Mouse (Mus musculus) embryonic facial prominence, embryonic 10.5 days (tissue): ENCODE data around the gene Dab2ip. TPM values are rescaled to one million over a fixed set of nuclear protein-coding genes. Genes with fewer than 3 reads are reported as not detected.
A peak's percentile ranks its signal among the peaks of the same experiment; 100 is the strongest.

Experiments used
- DNase-seq: peaks from one replicate; pipeline ENCODE4 v3.0.0-alpha.2; 2017; ENCODE audit warnings: low spot score
- H3K27ac ChIP-seq: fragments of 300-500 bp; sonication (generic); replicated peaks from 2 replicates; pipeline ENCODE4 v1.5.1; 2016; ENCODE audit warnings: mild to moderate bottlenecking
- H3K27me3 ChIP-seq: fragments of 300-500 bp; sonication (generic); replicated peaks from 2 replicates; pipeline ENCODE4 v1.6.1; 2016; ENCODE audit warnings: low read depth, mild to moderate bottlenecking; ENCODE audit not compliant: poor library complexity, severe bottlenecking
- H3K36me3 ChIP-seq: fragments of 300-500 bp; sonication (generic); replicated peaks from 2 replicates; pipeline ENCODE4 v1.6.1; 2016; ENCODE audit warnings: mild to moderate bottlenecking, moderate library complexity
- H3K4me1 ChIP-seq: fragments of 300-500 bp; sonication (generic); 2 replicates; pipeline ENCODE4 v1.6.1; 2016
- H3K4me3 ChIP-seq: fragments of 300-500 bp; sonication (generic); 2 replicates; pipeline ENCODE4 v1.5.1; 2016; ENCODE audit warnings: mild to moderate bottlenecking, moderate library complexity
- H3K9me3 ChIP-seq: fragments of 300-500 bp; sonication (generic); 2 replicates; pipeline ENCODE4 v1.6.1; 2016; ENCODE audit warnings: mild to moderate bottlenecking
- WGBS: fragments of 180-500 bp; shearing (Covaris S2); methylation state at CpG from one replicate; pipeline ENCODE4 v1.1.7; 2016; 5-methylcytosine and 5-hydroxymethylcytosine counted together
- polyA plus RNA-seq: library from polyadenylated mRNA; unstranded; fragments of >200 nt; fragmentation: Nextera tagmentation; extraction: Ambion mirVana; gene quantifications from 2 replicates; pipeline ENCODE4 v1.2.1, GENCODE M21; 2016

Gene Dab2ip
- polyA plus RNA-seq, 1 experiment from 2014 or later: 34.7 TPM

- no peaks in the 10 kb centered on the region; the same call in 1 of the 2 replicates for H3K27me3 ChIP-seq
- 86% methylated on average over 2 of the region's 2 CpGs for WGBS
- peak overlapping the region; percentile 92 for H3K27ac ChIP-seq
- H3K9me3 ChIP-seq: no peaks in the 10 kb centered on the region
- H3K4me1 ChIP-seq: peaks cover 98% of the 10 kb centered on the region
- DNase-seq: no peak
- peaks cover 18% of the 10 kb centered on the region for H3K36me3 ChIP-seq
- peak overlapping the region; percentile 81; the same call in 1 of the 2 replicates for H3K4me3 ChIP-seq
These were observed 63.1 kb downstream of the Dab2ip start for GRCm38 (mm10) chr2:35621225-35621519.

GRCm38 (mm10) chr2:35621796-35622195 lies 63.7 kb downstream of the Dab2ip start:
- Histone ChIP-seq H3K4me1 (peaks cover 98% of the 10 kb centered on the region), H3K36me3 (peaks cover 24% of the 10 kb centered on the region), H3K9me3 (no peaks in the 10 kb centered on the region), H3K4me3 (peak overlapping the region; percentile 81), H3K27me3 (no peaks in the 10 kb centered on the region; the same call in 1 of the 2 replicates), H3K27ac (peak overlapping the region; percentile 92)
- under 1% methylated on average over 41 of the region's 41 CpGs for WGBS
- peak; percentile 92 for DNase-seq

GRCm38 (mm10) chr2:35622261-35623103 lies 64.4 kb downstream of the Dab2ip start:
- 2% methylated on average over 20 of the region's 20 CpGs for WGBS
- Histone ChIP-seq H3K36me3 (peaks cover 25% of the 10 kb centered on the region), H3K4me3 (peak overlapping the region; percentile 81), H3K9me3 (no peaks in the 10 kb centered on the region), H3K27me3 (no peaks in the 10 kb centered on the region; the same call in 1 of the 2 replicates), H3K27ac (peak overlapping the region; percentile 92), H3K4me1 (peaks cover 98% of the 10 kb centered on the region)
- peak; percentile 38 for DNase-seq

GRCm38 (mm10) chr2:35623104-35623377 lies 65.0 kb downstream of the Dab2ip start:
- Histone ChIP-seq H3K36me3 (peaks cover 25% of the 10 kb centered on the region), H3K4me1 (peaks cover 98% of the 10 kb centered on the region), H3K27ac (peak overlapping the region; percentile 92), H3K4me3 (peak overlapping the region; percentile 81), H3K9me3 (no peaks in the 10 kb centered on the region), H3K27me3 (no peaks in the 10 kb centered on the region; the same call in 1 of the 2 replicates)
- no peak for DNase-seq
- 30% methylated on average over 4 of the region's 4 CpGs for WGBS

GRCm38 (mm10) chr2:35623431-35624148 lies 65.5 kb downstream of the Dab2ip start:
- Histone ChIP-seq H3K4me1 (peaks cover 97% of the 10 kb centered on the region), H3K36me3 (peaks cover 25% of the 10 kb centered on the region), H3K27ac (peak overlapping the region; percentile 92), H3K9me3 (no peaks in the 10 kb centered on the region), H3K27me3 (no peaks in the 10 kb centered on the region; the same call in 1 of the 2 replicates), H3K4me3 (peak overlapping the region; percentile 81)
- DNase-seq: no peak
- 51% methylated on average over 12 of the region's 12 CpGs for WGBS

GRCm38 (mm10) chr2:35624380-35625006 lies 66.4 kb downstream of the Dab2ip start:
- WGBS: 73% methylated on average over 5 of the region's 5 CpGs
- Histone ChIP-seq H3K9me3 (no peaks in the 10 kb centered on the region), H3K4me1 (peaks cover 94% of the 10 kb centered on the region), H3K4me3 (peak overlapping the region; percentile 81; the same call in 1 of the 2 replicates), H3K36me3 (peaks cover 31% of the 10 kb centered on the region), H3K27ac (peak overlapping the region; percentile 92; the same call in 1 of the 2 replicates), H3K27me3 (no peaks in the 10 kb centered on the region; the same call in 1 of the 2 replicates)
- no peak for DNase-seq

- Histone ChIP-seq H3K4me1 (peaks cover 89% of the 10 kb centered on the region), H3K36me3 (peaks cover 36% of the 10 kb centered on the region)
- 90% methylated on average over 6 of the region's 6 CpGs for WGBS
These were observed 66.9 kb downstream of the Dab2ip start for GRCm38 (mm10) chr2:35625007-35625380.

GRCm38 (mm10) chr2:35625526-35625925 lies 67.5 kb downstream of the Dab2ip start:
- H3K4me1 ChIP-seq: peaks cover 83% of the 10 kb centered on the region
- H3K36me3 ChIP-seq: peaks cover 41% of the 10 kb centered on the region
- no peaks in the 10 kb centered on the region for H3K9me3 ChIP-seq
- 82% methylated on average over 6 of the region's 6 CpGs for WGBS
- DNase-seq: no peak
- H3K27me3 ChIP-seq: no peaks in the 10 kb centered on the region; the same call in 1 of the 2 replicates
- H3K27ac ChIP-seq: no peak overlapping the region
- H3K4me3 ChIP-seq: no peak overlapping the region

More at GRCm38 (mm10) chr2:35625007-35625380, 66.9 kb downstream of the Dab2ip start:
- no peak overlapping the region for H3K27ac ChIP-seq
- no peak for DNase-seq
- H3K27me3 ChIP-seq: no peaks in the 10 kb centered on the region; the same call in 1 of the 2 replicates
- no peaks in the 10 kb centered on the region for H3K9me3 ChIP-seq
- H3K4me3 ChIP-seq: no peak overlapping the region

- Histone ChIP-seq H3K9me3 (no peaks in the 10 kb centered on the region), H3K27me3 (no peaks in the 10 kb centered on the region; the same call in 1 of the 2 replicates), H3K27ac (no peak overlapping the region), H3K4me1 (peaks cover 78% of the 10 kb centered on the region), H3K36me3 (peaks cover 42% of the 10 kb centered on the region), H3K4me3 (no peak overlapping the region)
- 72% methylated on average over 9 of the region's 9 CpGs for WGBS
- DNase-seq: no peak
These were observed 68.2 kb downstream of the Dab2ip start for GRCm38 (mm10) chr2:35626181-35626727.

- no peaks in the 10 kb centered on the region; the same call in 1 of the 2 replicates for H3K27me3 ChIP-seq
- H3K36me3 ChIP-seq: peaks cover 47% of the 10 kb centered on the region
- no peaks in the 10 kb centered on the region for H3K9me3 ChIP-seq
- 66% methylated on average over 11 of the region's 11 CpGs for WGBS
- no peak overlapping the region for H3K27ac ChIP-seq
- no peak overlapping the region for H3K4me3 ChIP-seq
- DNase-seq: no peak
- H3K4me1 ChIP-seq: peaks cover 71% of the 10 kb centered on the region
These were observed 69.3 kb downstream of the Dab2ip start for GRCm38 (mm10) chr2:35627298-35627898.

- whole genome bisulfite sequencing: 68% methylated on average over 7 of the region's 7 CpGs
- Histone ChIP-seq H3K4me3 (no peak overlapping the region), H3K27me3 (no peaks in the 10 kb centered on the region; the same call in 1 of the 2 replicates), H3K4me1 (peaks cover 64% of the 10 kb centered on the region), H3K36me3 (peaks cover 54% of the 10 kb centered on the region), H3K9me3 (no peaks in the 10 kb centered on the region), H3K27ac (no peak overlapping the region)
- DNase-seq: no peak
These were observed 70.0 kb downstream of the Dab2ip start for GRCm38 (mm10) chr2:35628052-35628451.

- Histone ChIP-seq H3K36me3 (peaks cover 59% of the 10 kb centered on the region), H3K27ac (no peak overlapping the region), H3K9me3 (no peaks in the 10 kb centered on the region), H3K27me3 (no peaks in the 10 kb centered on the region; the same call in 1 of the 2 replicates), H3K4me3 (no peak overlapping the region), H3K4me1 (peaks cover 59% of the 10 kb centered on the region)
- no peak for DNase-seq
- 89% methylated on average over 4 of the region's 4 CpGs for WGBS
These were observed 70.6 kb downstream of the Dab2ip start for GRCm38 (mm10) chr2:35628656-35629055.
